ENCODE assay signal across 23 mouse cellular contexts in the genomic region with DNA sequence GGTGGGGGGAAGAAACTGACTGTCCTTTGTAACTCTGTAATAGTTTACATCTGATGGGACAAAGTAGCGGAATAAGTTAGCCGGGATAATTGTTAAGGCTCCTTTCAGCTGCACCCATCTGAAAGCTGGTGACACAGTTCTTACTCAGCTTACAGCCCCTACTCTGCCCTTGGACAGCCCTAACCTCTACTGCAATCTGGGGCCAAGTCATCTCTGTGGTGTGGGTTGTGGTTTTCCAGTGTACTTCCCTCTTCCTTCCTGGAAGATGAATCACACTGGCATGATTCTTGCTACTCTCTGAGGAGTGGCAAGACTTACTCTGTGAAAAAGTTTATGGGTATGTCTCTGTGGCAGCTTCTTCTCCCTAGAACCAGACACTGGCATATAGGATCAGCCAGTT. TPM values are rescaled to one million over a fixed set of nuclear protein-coding genes. Genes with fewer than 3 reads are reported as not detected.
DNase-seq lines count a peak whose midpoint lies in the region; ATAC-seq and TF ChIP-seq lines count a peak whose summit lies in the region.
"Had no signal": no experiment of that assay in that cellular context is flagged by ENCODE, and none has a peak within 500 bp of the region (broad histone marks: within the 10 kb centered on the region; RNA-seq: fewer than 3 reads in every experiment).

No protein-coding gene starts in this region.

- DNase-seq in gastrocnemius, postnatal 10 days = no peak
- no peak for DNase-seq in gastrocnemius, postnatal 36 days
- DNase-seq in heart, postnatal 25 days (ENCODE audit: low spot score) = no peak
- DNase-seq: cerebellum, adult 2 months; cerebellum, postnatal 25 days; kidney, postnatal 25 days; liver had no signal

- no peaks in the 10 kb centered on the region for H3K27me3 ChIP-seq in forebrain, embryonic 16.5 days (replicated peaks; ENCODE audit: control insufficient read depth, insufficient read depth, low read length)
- H3K27me3 ChIP-seq in forebrain, embryonic 12.5 days = no peaks in the 10 kb centered on the region
- no peaks in the 10 kb centered on the region for H3K27me3 ChIP-seq in C2C12 (ENCODE audit: control insufficient read depth, insufficient read depth, insufficient read length)
- H3K27me3 ChIP-seq: liver, embryonic 15.5 days; midbrain, embryonic 13.5 days had no signal

- H3K27ac ChIP-seq in forebrain, embryonic 16.5 days (ENCODE audit: low read length) = no peak overlapping the region
- no peak overlapping the region for H3K27ac ChIP-seq in forebrain, embryonic 12.5 days
- H3K27ac ChIP-seq: heart, embryonic 10.5 days; hindbrain, postnatal 0 days; layer of hippocampus, adult 2 months; limb, embryonic 10.5 days; liver, embryonic 15.5 days; midbrain, embryonic 13.5 days had no signal

- no peak overlapping the region for H3K4me2 ChIP-seq in forebrain, embryonic 16.5 days (ENCODE audit: low read length)
- H3K4me2 ChIP-seq in forebrain, embryonic 12.5 days = no peak overlapping the region
- H3K4me2 ChIP-seq: liver, embryonic 15.5 days; midbrain, embryonic 13.5 days had no signal

- H3K79me2 ChIP-seq in C2C12 (ENCODE audit: control insufficient read depth, insufficient read depth) = no peaks in the 10 kb centered on the region

- H3K4me3 ChIP-seq in forebrain, embryonic 16.5 days (replicated peaks; ENCODE audit: low read length) = no peak overlapping the region
- no peak overlapping the region for H3K4me3 ChIP-seq in forebrain, embryonic 12.5 days (replicated peaks)
- H3K4me3 ChIP-seq in C2C12 (ENCODE audit: insufficient read depth, poor library complexity, severe bottlenecking) = no peak overlapping the region
- H3K4me3 ChIP-seq: heart, embryonic 10.5 days; layer of hippocampus, adult 2 months; limb, embryonic 10.5 days; liver, embryonic 15.5 days; megakaryocyte, embryonic 14.5 days; midbrain, embryonic 13.5 days had no signal

- 0 out of 2 replicates have a peak, but pooled peaks have one; percentile 45 for ATAC-seq in forebrain, embryonic 16.5 days
- ATAC-seq in forebrain, embryonic 12.5 days (ENCODE audit: low FRiP score) = no peak
- ATAC-seq in common myeloid progenitor, adult 5-6 weeks (replicated peaks; ENCODE audit: low read depth, poor library complexity, severe bottlenecking) = peak; percentile 60; the same call in 1 of the 2 replicates
- ATAC-seq: hindbrain, postnatal 0 days; intestine, postnatal 0 days; midbrain, embryonic 13.5 days had no signal

- intact Hi-C loops in gastrocnemius, postnatal 36 days (cut with DNase I) = no loop called here
- intact Hi-C loops in heart, postnatal 25 days (cut with DNase I) = no loop called here

- H3K9ac ChIP-seq in forebrain, embryonic 16.5 days (replicated peaks; ENCODE audit: low read depth, low read length) = no peak overlapping the region
- H3K9ac ChIP-seq in forebrain, embryonic 12.5 days = no peak overlapping the region
- H3K9ac ChIP-seq: liver, embryonic 15.5 days; midbrain, embryonic 13.5 days had no signal

- H3K4me1 ChIP-seq in forebrain, embryonic 16.5 days (replicated peaks; ENCODE audit: control insufficient read depth, insufficient read depth, low read length) = no peaks in the 10 kb centered on the region
- H3K4me1 ChIP-seq in forebrain, embryonic 12.5 days = no peaks in the 10 kb centered on the region
- H3K4me1 ChIP-seq: heart, embryonic 10.5 days; limb, embryonic 10.5 days; liver, embryonic 15.5 days; megakaryocyte, embryonic 14.5 days; midbrain, embryonic 13.5 days had no signal

- no peak overlapping the region for H3ac ChIP-seq in C2C12 (ENCODE audit: control insufficient read depth, insufficient read length, low read depth)

- no peak for TF ChIP-seq CTCF in C2C12 (IDR thresholded peaks at IDR 0.05; ENCODE audit: control insufficient read depth, insufficient read depth, insufficient read length)

- WGBS in forebrain, embryonic 16.5 days = 37% methylated on average over 2 of the region's 2 CpGs
- 73% methylated on average over 2 of the region's 2 CpGs for WGBS in forebrain, embryonic 12.5 days

- H3K9me3 ChIP-seq in forebrain, embryonic 16.5 days (ENCODE audit: control insufficient read depth, low read length) = no peaks in the 10 kb centered on the region
- H3K9me3 ChIP-seq in forebrain, embryonic 12.5 days = no peaks in the 10 kb centered on the region
- H3K9me3 ChIP-seq: heart, embryonic 10.5 days; limb, embryonic 10.5 days; liver, embryonic 15.5 days; midbrain, embryonic 13.5 days had no signal

- H3K36me3 ChIP-seq in forebrain, embryonic 16.5 days (ENCODE audit: control insufficient read depth, insufficient read depth) = no peaks in the 10 kb centered on the region
- no peaks in the 10 kb centered on the region for H3K36me3 ChIP-seq in forebrain, embryonic 12.5 days (replicated peaks)
- H3K36me3 ChIP-seq in C2C12 (ENCODE audit: control insufficient read depth, insufficient read depth) = no peaks in the 10 kb centered on the region
- H3K36me3 ChIP-seq: heart, embryonic 10.5 days; limb, embryonic 10.5 days; liver, embryonic 15.5 days; midbrain, embryonic 13.5 days had no signal

- no peaks in the 10 kb centered on the region for H3K79me3 ChIP-seq in C2C12 (ENCODE audit: low read depth)

TF ChIP-seq in C2C12, 6 proteins besides CTCF, POLR2A, EP300 and RAD21:
- no peak for TF ChIP-seq USF1 (IDR thresholded peaks at IDR 0.05; ENCODE audit: low read depth)
- peak; percentile 30 for TF ChIP-seq CEBPB (IDR thresholded peaks at IDR 0.05; ENCODE audit: low read depth)
- TF ChIP-seq MYOG (IDR thresholded peaks at IDR 0.05; ENCODE audit: control insufficient read depth, extremely low read depth, insufficient read length) = no peak
- TF ChIP-seq FOSL1 (IDR thresholded peaks at IDR 0.05; ENCODE audit: insufficient read depth, low read length, poor library complexity, severe bottlenecking) = peak; percentile 85
- TF ChIP-seq MYOD1 (IDR thresholded peaks at IDR 0.05; ENCODE audit: control insufficient read depth, insufficient read length, low read depth) = peak; percentile 51
- peak; percentile 22 for TF ChIP-seq MAX (IDR thresholded peaks at IDR 0.05)
TF ChIP-seq in C2C12: peak in this region for 4.

RNA-seq across cellular contexts. Expression of gene Ndp, which starts 43.2 kb away (rescaled TPM):
- polyA plus RNA-seq in forebrain, embryonic 16.5 days (2015; fragmentation: Nextera tagmentation; extraction: Ambion mirVana) = 7.2 and 9.2 TPM in 2 replicates
- 5.0 and 6.3 TPM in 2 replicates for polyA plus RNA-seq in forebrain, embryonic 12.5 days (2016; fragmentation: Nextera tagmentation; extraction: Ambion mirVana)
- not detected for polyA plus RNA-seq in C2C12 (2012; fragmentation: generic; extraction: Trizol)
- not detected in 2 replicates for total RNA-seq in common myeloid progenitor, adult 5-6 weeks (2017)
- total RNA-seq in gastrocnemius, postnatal 10 days (2021) = under 1 TPM; 0.28 to 0.43 TPM
- total RNA-seq in gastrocnemius, postnatal 36 days (2021) = not detected
- under 1 TPM in 1 of 2 experiments, not detected in 1; 0.17 TPM for total RNA-seq in heart, postnatal 25 days (2021)
- total RNA-seq: ES-E14; granulocyte monocyte progenitor cell, adult 5-6 weeks; monocyte, adult 5-6 weeks had no signal
- polyA plus RNA-seq: liver, embryonic 15.5 days; small intestine, adult 2 months had no signal
